Mouse (Mus musculus) CH12F3 (cell line): ENCODE data around the gene Manbal.

Experiments used
- in situ Hi-C: fragments of 300-500 bp; cut with MboI; formaldehyde crosslinking; loops from 2 replicates; pipeline ENCODE4 v1.14.3; 2020; ENCODE audit warnings: low sequenced_read_pairs

The Manbal gene

GRCm38 (mm10) chr2:157430667-157431429, 63.5 kb downstream of the Manbal start:
- in situ Hi-C loops = no loop called here

GRCm38 (mm10) chr2:157431912-157432311, 64.5 kb downstream of the Manbal start:
- in situ Hi-C loops = no loop called here

GRCm38 (mm10) chr2:157432476-157432875, 65.1 kb downstream of the Manbal start:
- in situ Hi-C loops = no loop called here

GRCm38 (mm10) chr2:157434041-157434440, 66.6 kb downstream of the Manbal start:
- in situ Hi-C loops = no loop called here

- in situ Hi-C loops = no loop called here
These were observed 67.1 kb downstream of the Manbal start for GRCm38 (mm10) chr2:157434497-157434896.

GRCm38 (mm10) chr2:157436496-157436895, 69.1 kb downstream of the Manbal start:
- in situ Hi-C loops = no loop called here

GRCm38 (mm10) chr2:157437123-157437522, 69.7 kb downstream of the Manbal start:
- in situ Hi-C loops = no loop called here

- in situ Hi-C loops = no loop called here
These were observed 74.0 kb downstream of the Manbal start for GRCm38 (mm10) chr2:157441363-157441762.
